Mouse (Mus musculus): Measurements from ENCODE around the gene Amacr.
A peak's percentile ranks its signal among the peaks of the same experiment; 100 is the strongest.

DNA sequence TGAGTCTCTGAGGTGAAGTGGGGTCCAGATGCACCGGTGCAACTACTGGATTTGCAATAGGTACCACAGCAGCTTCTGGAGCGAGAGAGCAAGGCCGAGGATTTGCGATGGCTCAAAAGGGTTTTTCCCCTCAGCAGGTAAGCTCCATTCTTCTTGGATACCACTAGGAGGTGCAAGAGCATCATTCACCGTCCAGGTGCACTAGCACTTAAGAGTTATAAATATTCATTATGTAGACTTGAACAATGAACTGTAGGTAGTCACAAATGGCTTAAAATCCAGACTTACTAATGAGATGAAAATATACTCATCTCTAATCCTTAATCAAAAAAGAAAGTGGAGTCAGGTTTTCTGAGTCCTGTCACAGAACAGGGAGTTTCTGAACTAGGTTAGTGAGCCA, 27.2 kb downstream of the Amacr start:
- peak; percentile 41; the same call in 1 of the 2 replicates for TF ChIP-seq CTCF (IDR thresholded peaks at IDR 0.05; ENCODE audit: borderline replicate concordance, extremely low read depth, insufficient read depth, insufficient read length)
- TF ChIP-seq POLR2A (IDR thresholded peaks at IDR 0.05; ENCODE audit: borderline replicate concordance, extremely low read depth, insufficient read depth, insufficient read length, poor library complexity, severe bottlenecking): no peak
